Mouse (Mus musculus) right cerebral cortex, adult 2 months (tissue): ENCODE measurements around the gene Mapk8ip2.

Experiments
- DNase-seq, 2 experiments: peaks; one replicate each; pipeline ENCODE4 v3.0.0; 2021 to 2022; ENCODE audit warnings: low spot score in 2 of 2

Mapk8ip2 gene

DNA sequence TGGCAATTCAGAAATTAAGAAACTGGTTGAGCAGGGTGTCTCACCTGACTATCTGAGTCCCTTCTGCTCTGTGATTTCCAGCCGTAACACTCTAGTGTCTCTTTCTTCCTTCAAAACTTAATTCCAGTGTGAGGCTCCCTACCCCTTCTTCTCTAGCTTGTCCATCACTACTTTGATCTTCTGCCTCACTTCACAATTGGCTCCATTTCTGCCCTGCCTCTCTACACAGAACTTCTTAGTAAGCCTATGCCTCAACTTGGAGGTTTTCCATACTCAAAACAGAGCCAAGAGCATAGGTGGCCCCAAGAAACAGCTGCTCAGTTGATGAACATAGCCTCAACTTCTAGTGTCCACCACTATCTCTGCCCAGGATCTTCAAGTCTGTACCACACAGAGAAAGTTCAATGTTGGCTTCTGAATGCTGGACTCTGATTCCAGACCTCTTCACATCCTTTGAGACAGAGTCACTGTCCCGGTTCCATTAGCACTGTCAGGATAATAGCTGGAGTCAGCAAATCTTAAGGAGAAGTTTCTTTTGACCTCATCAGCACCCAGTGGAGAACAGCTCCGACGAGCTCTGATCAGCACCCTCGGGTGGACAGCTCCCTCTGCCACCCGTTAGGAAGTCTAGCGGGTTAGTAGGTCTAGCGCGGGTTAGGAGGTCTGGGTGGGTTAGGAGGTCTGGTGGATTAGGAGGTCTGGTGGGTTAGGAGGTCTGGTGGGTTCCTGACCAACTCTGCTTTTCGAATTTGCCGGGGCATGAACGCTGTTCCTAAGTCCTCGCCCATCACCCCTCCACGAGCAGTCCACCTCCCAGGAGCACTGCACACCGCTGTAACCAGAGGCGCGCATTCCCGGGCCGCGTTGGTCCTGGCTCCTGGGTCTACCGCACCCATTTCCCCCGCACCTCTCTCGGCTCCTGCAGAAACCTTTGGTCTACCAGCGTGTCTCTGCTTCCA lies 528 bp upstream of the Mapk8ip2 start:
- DNase-seq = peak in 1 of 2 experiments; percentile 57

DNA sequence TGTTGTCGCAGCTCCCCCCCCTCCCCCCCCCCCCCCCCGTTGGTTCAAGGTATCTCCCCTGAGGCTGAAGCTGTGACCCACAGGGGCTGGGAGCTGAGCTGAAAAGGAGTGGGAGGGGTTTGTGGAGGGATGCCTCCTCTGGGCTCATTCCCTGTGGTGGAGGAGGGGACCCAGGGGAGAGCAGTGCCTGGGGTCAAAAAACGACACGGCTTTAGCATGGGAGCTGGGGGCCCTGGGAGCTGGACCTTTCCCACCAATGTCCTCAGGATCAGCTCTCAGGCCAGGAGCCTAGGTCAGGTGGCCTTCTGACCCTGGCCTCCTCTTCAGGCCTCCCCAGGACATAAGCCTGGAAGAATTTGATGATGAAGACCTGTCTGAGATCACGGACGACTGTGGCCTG lies 1.1 kb downstream of the Mapk8ip2 start:
- no peak for DNase-seq

DNA sequence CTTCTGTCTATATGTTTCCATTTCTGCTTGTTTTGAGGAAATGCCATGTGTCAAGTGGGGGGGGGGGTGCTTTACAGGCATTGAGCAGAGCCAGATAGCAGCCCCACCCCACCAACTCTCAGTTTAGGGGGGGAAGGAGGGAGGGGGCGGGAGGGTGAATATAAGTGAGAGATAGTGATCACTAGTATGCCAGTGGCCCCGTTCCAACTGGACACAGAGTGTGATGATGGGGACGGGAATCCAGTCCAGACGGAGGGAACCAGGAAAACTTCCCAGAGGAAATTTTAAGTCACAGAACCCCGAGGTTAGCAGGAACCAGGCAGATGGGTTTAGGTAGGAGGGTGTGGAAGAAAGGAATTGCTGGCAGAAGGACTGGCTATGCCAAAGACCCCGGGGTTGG lies 1.9 kb downstream of the Mapk8ip2 start:
- DNase-seq = no peak

DNA sequence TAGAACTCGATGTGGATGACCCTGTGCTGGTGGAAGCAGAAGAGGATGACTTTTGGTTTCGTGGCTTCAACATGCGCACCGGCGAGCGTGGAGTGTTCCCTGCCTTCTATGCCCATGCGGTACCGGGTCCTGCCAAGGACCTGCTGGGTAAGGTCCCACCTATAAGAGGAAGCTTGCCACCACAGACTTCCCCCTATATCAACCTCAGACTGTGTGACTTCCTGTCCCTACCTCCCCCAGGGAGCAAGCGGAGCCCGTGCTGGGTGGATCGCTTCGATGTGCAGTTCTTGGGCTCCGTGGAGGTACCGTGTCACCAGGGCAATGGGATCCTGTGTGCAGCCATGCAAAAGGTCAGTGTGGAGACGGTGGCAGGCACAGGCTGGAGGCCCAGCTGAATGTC lies 5.2 kb downstream of the Mapk8ip2 start:
- DNase-seq = no peak

- DNase-seq = no peak
Observed at GRCm38 (mm10) chr15:89459821-89460220, 6.1 kb downstream of the Mapk8ip2 start.

DNA sequence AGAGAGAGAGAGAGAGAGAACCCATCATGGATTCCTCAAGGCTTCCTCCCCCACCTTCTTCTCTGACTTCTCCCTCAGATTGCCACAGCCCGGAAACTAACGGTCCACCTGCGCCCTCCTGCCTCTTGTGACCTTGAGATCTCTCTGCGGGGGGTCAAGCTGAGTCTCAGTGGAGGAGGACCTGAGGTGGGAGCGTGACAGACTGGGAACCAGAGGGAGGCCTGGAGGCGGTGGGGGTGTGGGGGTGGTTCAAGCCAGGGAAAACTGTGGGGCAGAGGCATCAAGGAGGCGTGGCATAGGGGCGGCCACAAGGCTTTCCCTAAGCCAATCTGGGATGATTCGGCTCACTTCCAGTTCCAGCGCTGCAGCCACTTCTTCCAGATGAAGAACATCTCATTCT lies 6.6 kb downstream of the Mapk8ip2 start:
- DNase-seq = no peak

- no peak for DNase-seq
Observed at GRCm38 (mm10) chr15:89461321-89461720, 7.6 kb downstream of the Mapk8ip2 start.

DNA sequence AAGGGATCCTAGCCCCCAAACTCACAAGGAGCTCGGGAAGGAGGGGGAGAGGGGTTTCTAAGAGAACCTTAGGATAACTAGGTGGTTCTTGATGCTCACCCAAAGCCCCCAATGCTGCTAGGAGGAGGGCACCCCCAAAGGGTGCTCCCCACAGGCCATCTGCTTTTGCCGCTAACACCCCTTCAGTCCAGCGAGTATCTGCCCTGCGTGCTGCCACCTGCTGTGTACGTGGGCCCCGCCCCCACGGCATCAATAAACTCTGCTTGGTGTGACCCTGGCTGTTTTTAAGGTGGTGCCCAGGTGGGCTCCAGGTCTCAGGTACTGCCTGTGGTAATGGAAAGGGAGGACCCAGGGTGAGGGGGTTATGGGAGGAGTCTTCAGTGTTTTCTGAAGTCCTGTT lies 8.5 kb downstream of the Mapk8ip2 start:
- DNase-seq = no peak

- no peak for DNase-seq
Observed at GRCm38 (mm10) chr15:89463334-89464235, 9.9 kb downstream of the Mapk8ip2 start.

GRCm38 (mm10) chr15:89465052-89465451 lies 11.3 kb downstream of the Mapk8ip2 start:
- DNase-seq = no peak

GRCm38 (mm10) chr15:89468577-89468976 lies 14.9 kb downstream of the Mapk8ip2 start:
- no peak for DNase-seq

DNA sequence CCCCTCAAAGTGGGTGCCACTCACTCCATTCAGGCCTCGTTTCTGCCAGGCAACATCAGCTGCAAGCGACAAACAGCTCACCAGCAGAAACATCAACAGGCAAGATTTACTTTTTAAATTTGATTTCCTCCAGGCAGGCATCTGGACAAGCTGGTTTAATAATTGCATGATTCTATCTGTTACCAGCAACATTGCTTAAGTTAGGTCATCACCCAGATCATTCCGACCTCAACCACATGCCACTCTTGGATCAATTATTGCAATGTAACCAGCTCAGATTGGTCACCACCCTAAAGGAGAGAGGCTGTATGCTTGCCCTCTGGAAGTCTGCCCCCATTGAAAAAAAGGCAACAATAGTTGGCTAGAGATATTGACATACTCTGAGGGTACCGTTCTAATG lies 17.8 kb downstream of the Mapk8ip2 start:
- DNase-seq = no peak

DNA sequence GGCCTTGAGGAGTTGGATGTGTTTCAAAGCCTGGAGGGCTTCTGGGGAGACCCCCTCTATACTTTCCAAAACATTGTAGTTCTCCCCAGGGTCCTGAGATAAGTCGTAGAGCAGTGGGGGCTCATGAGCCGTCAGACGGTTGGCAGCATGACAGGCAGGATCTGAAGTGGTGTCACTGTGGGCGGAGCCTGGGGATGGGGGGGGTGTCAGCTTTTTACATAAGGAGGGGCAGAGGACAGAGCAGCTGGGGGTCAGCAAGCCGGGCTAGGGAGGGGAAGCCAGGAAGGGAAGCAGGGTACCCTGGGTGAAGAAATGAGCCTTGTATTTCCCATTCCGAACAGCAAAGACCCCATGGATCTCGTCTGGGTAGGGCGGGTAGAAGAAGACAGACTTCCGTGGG lies 19.7 kb downstream of the Mapk8ip2 start:
- DNase-seq = no peak

- DNase-seq = no peak
Observed at GRCm38 (mm10) chr15:89473921-89474320, 20.2 kb downstream of the Mapk8ip2 start.

DNA sequence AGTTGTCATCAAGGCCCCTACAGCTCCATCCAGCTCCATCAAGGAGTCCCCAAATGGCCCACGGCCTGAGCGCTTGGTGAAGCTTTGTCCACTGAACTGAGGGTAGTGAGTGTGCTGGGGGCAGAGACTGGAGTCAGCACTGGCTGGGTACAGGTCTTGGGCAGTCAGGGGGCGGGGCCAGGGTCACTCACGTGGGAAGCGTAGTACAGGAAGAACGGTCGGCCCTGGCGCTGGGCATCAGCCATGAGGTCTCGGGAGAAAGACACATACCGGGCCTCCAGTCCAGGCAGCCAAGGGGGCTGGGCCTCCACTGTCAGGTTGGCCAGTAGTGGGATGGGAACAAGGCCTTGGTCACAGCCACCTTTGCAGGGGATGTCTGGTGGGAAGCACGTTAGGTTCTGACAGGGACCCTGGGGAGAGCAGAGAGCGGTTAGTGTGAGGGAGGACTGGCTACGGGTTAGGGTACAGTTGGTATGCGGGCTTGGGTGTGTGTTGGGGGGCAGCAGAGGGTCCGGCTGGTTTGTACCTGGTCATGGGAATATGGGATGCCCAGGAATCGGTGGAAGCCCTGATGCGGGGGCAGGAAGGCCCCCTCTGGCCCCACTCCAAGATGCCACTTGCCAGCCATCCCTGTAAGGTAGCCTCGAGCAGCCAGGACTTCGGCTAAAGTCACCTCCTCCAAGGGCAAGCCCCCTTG lies 21.0 kb downstream of the Mapk8ip2 start:
- no peak for DNase-seq

GRCm38 (mm10) chr15:89475293-89475600 lies 21.5 kb downstream of the Mapk8ip2 start:
- DNase-seq = no peak

GRCm38 (mm10) chr15:89475611-89476474 lies 22.1 kb downstream of the Mapk8ip2 start:
- peak; percentile 92 to 93 for DNase-seq

- no peak for DNase-seq
Observed at GRCm38 (mm10) chr15:89476475-89476815, 22.7 kb downstream of the Mapk8ip2 start.

DNA sequence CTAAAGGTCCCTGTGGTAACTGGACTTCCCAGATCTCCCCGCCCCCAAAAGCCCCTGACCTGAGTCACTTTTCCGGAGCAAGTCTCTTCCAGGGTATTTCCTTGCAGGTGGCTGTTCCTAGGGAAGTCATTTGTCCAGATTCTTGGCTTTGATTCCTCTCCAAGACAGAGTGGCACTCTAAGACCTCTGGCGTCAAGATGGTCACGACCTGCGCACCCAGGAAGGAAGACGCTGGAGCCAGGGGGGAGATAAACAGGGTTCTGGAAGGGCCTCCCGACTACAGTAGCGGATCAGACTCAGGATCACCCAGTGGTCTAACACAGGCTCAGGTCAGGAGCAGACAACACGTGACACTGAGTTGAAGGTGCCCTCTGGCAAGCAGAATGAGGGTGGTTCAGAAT lies 23.4 kb downstream of the Mapk8ip2 start, which contains the start of gene Arsa:
Gene Arsa, minus strand, starts transcription at position 335 of the 401 bp plus-strand sequence.
- DNase-seq = no peak

DNA sequence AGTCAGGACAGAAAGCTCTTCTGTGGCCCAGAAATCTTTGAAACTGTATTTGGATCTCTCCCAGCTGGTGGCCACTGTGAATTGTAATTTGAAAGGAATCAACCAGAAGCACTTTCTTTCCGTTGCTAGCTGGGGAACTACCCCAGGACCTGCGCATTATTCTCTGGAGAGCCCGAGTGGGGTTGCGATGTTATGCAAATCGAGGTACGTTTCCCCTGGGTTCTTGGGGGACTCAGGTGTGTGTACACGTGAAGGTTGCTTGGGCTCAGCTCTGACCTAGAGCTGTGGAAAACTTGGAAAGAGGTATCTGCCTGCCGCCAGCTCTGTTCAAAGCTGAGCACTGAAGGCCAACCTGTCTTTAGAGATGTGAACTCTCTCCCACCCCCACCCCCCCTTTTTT lies 24.1 kb downstream of the Mapk8ip2 start:
- no peak for DNase-seq

GRCm38 (mm10) chr15:89478622-89479021 lies 24.9 kb downstream of the Mapk8ip2 start:
- DNase-seq = no peak
